Mouse (Mus musculus) embryonic fibroblast, embryonic 13.5 days (primary cell): ENCODE data around the gene Vac14. TPM values are rescaled to one million over a fixed set of nuclear protein-coding genes. Genes with fewer than 3 reads are reported as not detected.
"Not testable (repeated sequence)": the region's sequence is repeated elsewhere in the genome, so short reads cannot be mapped to it uniquely, and the experiment has no call there.

Experiments
- H3K27ac ChIP-seq: 2 replicates; pipeline ENCODE4 v1.5.1; 2012; ENCODE audit warnings: low read length, control low read depth, inconsistent platforms; ENCODE audit not compliant: insufficient read depth
- H3K4me1 ChIP-seq: 2 replicates; pipeline ENCODE4 v1.6.1; 2011; ENCODE audit warnings: low read length; ENCODE audit not compliant: control insufficient read depth, insufficient read depth
- H3K4me3 ChIP-seq: 2 replicates; pipeline ENCODE4 v1.5.1; 2011; ENCODE audit warnings: mild to moderate bottlenecking, control low read depth, low read length; ENCODE audit not compliant: insufficient read depth
- CTCF ChIP-seq: IDR thresholded peaks from 2 replicates; pipeline ENCODE4 v1.5.1; 2011; ENCODE audit warnings: mild to moderate bottlenecking, control low read depth, low read length, moderate library complexity, borderline replicate concordance; ENCODE audit not compliant: insufficient read depth
- POLR2A ChIP-seq: IDR thresholded peaks from 2 replicates; pipeline ENCODE4 v1.6.1; 2011; ENCODE audit warnings: low read depth, mild to moderate bottlenecking, control low read depth, low read length, moderate library complexity
- polyA plus RNA-seq: library from polyadenylated mRNA; stranded (reverse); fragments of >200 nt; gene quantifications from 2 replicates; pipeline ENCODE4 v1.2.4, GENCODE M21; 2011; ENCODE audit warnings: low read depth; ENCODE audit not compliant: missing spikeins, insufficient read length

The Vac14 gene
- polyA plus RNA-seq, 1 experiment: 21.1 TPM

GRCm38 (mm10) chr8:110662545-110662944 lies 44.2 kb downstream of the Vac14 start:
- peaks cover 3% of the 10 kb centered on the region; the same call in 1 of the 2 replicates for H3K4me1 ChIP-seq
- TF ChIP-seq CTCF (no peak), POLR2A (no peak)
- H3K4me3 ChIP-seq: no peak overlapping the region
- H3K27ac ChIP-seq: no peak overlapping the region

- TF ChIP-seq CTCF: no peak
- no peak for TF ChIP-seq POLR2A
- no peak overlapping the region for H3K4me3 ChIP-seq
- H3K27ac ChIP-seq: no peak overlapping the region
- peaks cover 3% of the 10 kb centered on the region; the same call in 1 of the 2 replicates for H3K4me1 ChIP-seq
Observed at GRCm38 (mm10) chr8:110663015-110663742, 44.8 kb downstream of the Vac14 start.

GRCm38 (mm10) chr8:110664202-110664896 lies 46.0 kb downstream of the Vac14 start:
- Histone ChIP-seq H3K4me1 (peaks cover 3% of the 10 kb centered on the region; the same call in 1 of the 2 replicates), H3K4me3 (no peak overlapping the region), H3K27ac (peak overlapping the region; percentile 43; the same call in 1 of the 2 replicates)
- TF ChIP-seq CTCF (no peak), POLR2A (no peak)

- TF ChIP-seq POLR2A: no peak
- no peak for TF ChIP-seq CTCF
- Histone ChIP-seq H3K4me1 (peaks cover 3% of the 10 kb centered on the region; the same call in 1 of the 2 replicates), H3K4me3 (no peak overlapping the region), H3K27ac (peak overlapping the region; percentile 43; the same call in 1 of the 2 replicates)
Observed at GRCm38 (mm10) chr8:110665000-110665399, 46.6 kb downstream of the Vac14 start.

- not testable (repeated sequence) for H3K4me1 ChIP-seq, H3K27ac ChIP-seq, H3K4me3 ChIP-seq
Observed at GRCm38 (mm10) chr8:110667590-110668177, 49.3 kb downstream of the Vac14 start.

- Histone ChIP-seq H3K27ac (no peak overlapping the region), H3K4me3 (no peak overlapping the region), H3K4me1 (no peaks in the 10 kb centered on the region)
- TF ChIP-seq CTCF (no peak), POLR2A (no peak)
Observed at GRCm38 (mm10) chr8:110669932-110670628, 51.7 kb downstream of the Vac14 start.

- TF ChIP-seq CTCF (no peak), POLR2A (no peak)
- Histone ChIP-seq H3K27ac (no peak overlapping the region), H3K4me3 (no peak overlapping the region), H3K4me1 (no peaks in the 10 kb centered on the region)
Observed at GRCm38 (mm10) chr8:110671309-110671708, 52.9 kb downstream of the Vac14 start.

GRCm38 (mm10) chr8:110672133-110672532 lies 53.7 kb downstream of the Vac14 start:
- TF ChIP-seq CTCF (no peak), POLR2A (no peak)
- 0 out of 2 replicates have a peak, but pooled peaks cover 5% of the 10 kb centered on the region for H3K4me1 ChIP-seq
- no peak overlapping the region for H3K27ac ChIP-seq
- no peak overlapping the region for H3K4me3 ChIP-seq

GRCm38 (mm10) chr8:110673168-110673567 lies 54.8 kb downstream of the Vac14 start:
- 0 out of 2 replicates have a peak, but pooled peaks cover 6% of the 10 kb centered on the region for H3K4me1 ChIP-seq
- no peak overlapping the region for H3K4me3 ChIP-seq
- TF ChIP-seq POLR2A (no peak), CTCF (no peak)
- H3K27ac ChIP-seq: no peak overlapping the region
